Mouse (Mus musculus) ES-Bruce4 (cell line): Measurements from ENCODE around the gene E4f1.

Experiments used
- CTCF ChIP-seq: IDR thresholded peaks from one replicate; pipeline ENCODE4 v1.8.1; 2011; ENCODE audit warnings: low read depth, low read length
- POLR2A ChIP-seq: IDR thresholded peaks from one replicate; pipeline ENCODE4 v1.8.1; 2011; ENCODE audit warnings: low read length; ENCODE audit not compliant: insufficient read depth

- TF ChIP-seq POLR2A (no peak), CTCF (no peak)
Measured at GRCm38 (mm10) chr17:24507806-24508460, 37.8 kb upstream of the E4f1 start.
